Mouse (Mus musculus): ENCODE results near the gene Pon1. TPM values are rescaled to one million over a fixed set of nuclear protein-coding genes. Genes with fewer than 3 reads are reported as not detected.

The Pon1 gene
- total RNA-seq, 2 experiments from 2014 or later, result not detected

- ATAC-seq (ENCODE audit: poor library complexity, severe bottlenecking), result no peak
Measured at GRCm38 (mm10) chr6:5138875-5139631, 54.7 kb downstream of the Pon1 start.

GRCm38 (mm10) chr6:5136046-5136445 is 57.7 kb downstream of the Pon1 start:
- no peak for ATAC-seq (ENCODE audit: poor library complexity, severe bottlenecking)

- ATAC-seq (ENCODE audit: poor library complexity, severe bottlenecking), result no peak
Measured at GRCm38 (mm10) chr6:5134986-5135385, 58.8 kb downstream of the Pon1 start.

GRCm38 (mm10) chr6:5129364-5130093 is 64.2 kb downstream of the Pon1 start:
- ATAC-seq (ENCODE audit: poor library complexity, severe bottlenecking), result no peak

GRCm38 (mm10) chr6:5120229-5120628 is 73.5 kb downstream of the Pon1 start:
- ATAC-seq (ENCODE audit: poor library complexity, severe bottlenecking), result no peak

- ATAC-seq (ENCODE audit: poor library complexity, severe bottlenecking), result no peak
Measured at GRCm38 (mm10) chr6:5119181-5119910, 74.4 kb downstream of the Pon1 start.

Other genes starting within 250 kb of the Pon1 start
- gene Pon3, start 62.3 kb upstream of the Pon1 start, total RNA-seq (2015), result 6.4 and 12.0 TPM in 2 replicates
- 3.9 and 8.7 TPM in 2 replicates for gene Pon3, start 62.3 kb upstream of the Pon1 start, total RNA-seq (2017)
- 79.1 and 110 TPM in 2 replicates for gene Pon2, start 104.5 kb upstream of the Pon1 start, total RNA-seq (2015)
- gene Pon2, start 104.5 kb upstream of the Pon1 start, total RNA-seq (2017), result 45.4 and 55.7 TPM in 2 replicates
- gene Asb4, start 189.4 kb upstream of the Pon1 start, total RNA-seq (2015), result not detected in 2 replicates
- 0.04 TPM in 1 of 2 replicates, not detected in the other for gene Asb4, start 189.4 kb upstream of the Pon1 start, total RNA-seq (2017)